Mouse (Mus musculus) gastrocnemius, postnatal 10 days (tissue): ENCODE data around the gene Ttc39d. TPM values are rescaled to one million over a fixed set of nuclear protein-coding genes. Genes with fewer than 3 reads are reported as not detected.
"Not testable (repeated sequence)": the region's sequence is repeated elsewhere in the genome, so short reads cannot be mapped to it uniquely, and the experiment has no call there.

Experiments used
- DNase-seq: peaks from one replicate; pipeline ENCODE4 v3.0.0; 2021; ENCODE audit warnings: mixed read lengths
- total RNA-seq, 2 experiments: library from RNA; stranded (reverse); gene quantifications; 2 replicates each; pipeline ENCODE4 v1.2.3; 2021

Gene Ttc39d
- total RNA-seq, 2 experiments from 2014 or later, result not detected

DNA sequence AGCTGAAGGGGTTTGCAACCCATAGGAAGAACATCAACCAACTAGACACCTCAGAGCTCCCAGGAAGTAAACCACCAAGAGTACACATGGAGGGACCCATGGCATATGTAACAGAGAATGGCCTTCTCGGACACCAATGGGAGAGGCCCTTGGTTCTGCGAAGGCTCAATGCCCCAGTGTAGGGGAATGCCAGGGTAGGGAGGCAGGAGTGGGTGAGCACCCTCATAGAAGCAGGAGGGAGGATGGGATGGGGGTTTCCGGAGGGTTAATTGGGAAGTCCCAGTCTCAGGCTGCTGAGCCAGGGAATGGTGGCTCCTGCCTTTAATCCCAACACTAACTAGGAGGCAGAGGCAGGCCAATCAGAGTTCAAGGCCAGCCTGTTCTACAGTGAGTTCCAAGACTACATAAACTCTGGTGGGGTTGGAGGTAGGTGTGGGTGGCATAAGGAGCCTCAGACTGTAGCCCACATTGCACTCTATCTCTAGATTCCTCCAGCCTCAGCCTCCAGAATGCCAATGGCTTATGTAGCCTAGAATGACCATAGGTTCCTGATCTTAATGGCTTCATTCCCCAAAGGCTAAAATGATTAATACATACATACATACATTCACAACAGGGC, 8.0 kb upstream of the Ttc39d start:
- DNase-seq, result no peak

GRCm38 (mm10) chr17:80205657-80206056, 1.6 kb upstream of the Ttc39d start:
- no peak for DNase-seq

GRCm38 (mm10) chr17:80206301-80206670, 974 bp upstream of the Ttc39d start:
- peak; percentile 63 for DNase-seq

DNA sequence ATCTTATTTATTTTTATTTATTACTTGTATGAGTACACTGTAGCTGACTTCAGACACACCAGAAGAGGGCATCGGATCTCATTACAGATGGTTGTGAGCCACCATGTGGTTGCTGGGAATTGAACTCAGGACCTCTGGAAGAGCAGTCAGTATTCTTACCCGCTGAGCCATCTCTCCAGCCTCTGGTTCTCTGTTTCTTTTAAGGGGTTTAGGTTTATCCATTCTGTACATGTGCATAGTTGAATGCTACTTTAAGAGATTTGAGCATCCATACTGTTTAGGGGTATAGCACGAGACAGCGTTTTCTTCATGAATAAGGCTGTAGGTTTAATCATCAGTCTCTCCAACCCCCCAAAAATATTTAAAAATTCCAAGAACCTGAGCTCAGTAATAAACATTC, 6.7 kb downstream of the Ttc39d start:
- not testable (repeated sequence) for DNase-seq

DNA sequence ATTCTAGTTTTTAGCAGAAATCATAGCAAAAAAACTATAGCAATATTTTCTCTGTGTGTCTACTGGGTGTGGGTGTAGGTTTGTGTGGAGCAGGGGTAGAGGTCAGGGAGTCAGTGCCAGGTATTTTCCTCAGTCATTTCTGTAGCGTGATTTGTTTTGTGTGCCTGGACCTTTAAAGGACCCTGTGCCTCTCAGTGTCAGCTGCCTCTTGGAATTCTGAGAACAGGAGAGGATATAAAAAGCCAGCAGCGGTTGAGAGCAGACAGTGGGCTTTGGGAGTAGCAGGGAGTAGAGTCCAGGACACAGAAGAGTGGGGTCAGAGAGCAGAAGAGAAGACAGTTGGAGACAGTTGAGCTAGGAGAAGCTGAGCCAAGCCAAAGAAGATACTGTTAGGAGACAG, 12.9 kb downstream of the Ttc39d start:
- DNase-seq, result no peak

- DNase-seq, result no peak
Measured at GRCm38 (mm10) chr17:80221202-80221601, 13.9 kb downstream of the Ttc39d start.

GRCm38 (mm10) chr17:80221890-80222628, 14.8 kb downstream of the Ttc39d start:
- no peak for DNase-seq

- DNase-seq, result no peak
Measured at GRCm38 (mm10) chr17:80223829-80224228, 16.6 kb downstream of the Ttc39d start.

DNA sequence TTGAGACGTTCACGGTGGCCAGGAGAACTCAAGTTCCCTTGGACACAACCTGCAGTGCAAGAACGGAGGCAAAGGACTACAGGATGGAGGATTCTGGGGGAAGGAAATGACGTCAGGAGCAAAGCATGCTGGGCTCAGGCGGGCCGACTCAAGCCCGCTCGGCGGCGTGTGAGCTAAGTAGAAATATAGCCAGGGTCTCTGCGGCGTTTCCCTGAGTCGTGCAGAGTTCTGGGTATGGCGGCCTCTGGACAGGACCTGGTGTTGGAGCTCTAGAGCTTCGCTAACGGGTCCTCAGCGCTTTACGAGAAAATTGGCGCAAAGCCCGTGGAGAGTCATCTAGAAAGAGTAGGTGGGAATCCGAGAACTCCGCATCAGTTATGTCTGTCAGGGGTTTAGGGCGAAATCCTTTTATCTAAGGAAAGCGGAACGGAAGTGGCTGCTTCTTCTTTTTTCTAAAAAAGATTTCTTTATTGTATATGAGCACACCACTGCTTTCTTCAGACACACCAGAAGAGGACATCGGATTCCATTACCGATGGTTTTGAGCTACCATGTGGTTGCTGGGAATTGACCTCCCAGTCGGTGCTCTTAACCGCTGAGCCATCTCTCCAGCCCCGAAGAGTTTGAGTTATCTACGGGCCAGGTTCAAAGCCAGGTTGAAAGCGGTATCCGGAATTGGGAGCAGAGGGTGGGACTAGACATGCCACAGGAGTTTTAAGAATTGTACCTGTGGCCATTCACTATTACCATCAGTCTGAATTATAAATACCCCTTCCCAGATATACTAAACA, 17.3 kb downstream of the Ttc39d start, which contains the start of gene Gemin6:
Gene Gemin6, plus strand, starts transcription at position 116 of the 791 bp plus-strand sequence.
- peak; percentile 71 for DNase-seq

- not testable (repeated sequence) for DNase-seq
Measured at GRCm38 (mm10) chr17:80225142-80225541, 17.9 kb downstream of the Ttc39d start.

DNA sequence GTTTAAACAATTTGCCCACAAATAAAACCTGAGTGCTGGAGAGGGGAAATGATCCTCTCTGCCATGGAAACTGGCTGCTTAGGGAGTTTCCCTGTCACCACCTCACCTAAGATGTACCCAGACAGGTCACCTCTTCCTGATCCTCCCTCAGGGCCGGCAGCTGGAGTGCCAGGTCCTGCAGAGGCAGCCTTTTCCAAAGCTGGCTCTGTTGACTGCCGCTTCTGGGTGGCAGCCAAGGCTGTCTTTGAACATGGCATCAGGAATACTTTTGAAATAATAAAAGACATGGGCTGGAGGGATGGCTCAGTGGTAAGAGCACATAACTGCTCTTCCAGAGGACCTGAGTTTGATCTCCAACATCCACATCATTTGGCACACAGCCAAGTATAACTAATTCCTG, 22.1 kb downstream of the Ttc39d start:
- peak; percentile 21 for DNase-seq

- no peak for DNase-seq
Measured at GRCm38 (mm10) chr17:80233844-80234243, 26.6 kb downstream of the Ttc39d start.

- DNase-seq, result no peak
Measured at GRCm38 (mm10) chr17:80234376-80234775, 27.1 kb downstream of the Ttc39d start.

- no peak for DNase-seq
Measured at GRCm38 (mm10) chr17:80235477-80235876, 28.2 kb downstream of the Ttc39d start.

DNA sequence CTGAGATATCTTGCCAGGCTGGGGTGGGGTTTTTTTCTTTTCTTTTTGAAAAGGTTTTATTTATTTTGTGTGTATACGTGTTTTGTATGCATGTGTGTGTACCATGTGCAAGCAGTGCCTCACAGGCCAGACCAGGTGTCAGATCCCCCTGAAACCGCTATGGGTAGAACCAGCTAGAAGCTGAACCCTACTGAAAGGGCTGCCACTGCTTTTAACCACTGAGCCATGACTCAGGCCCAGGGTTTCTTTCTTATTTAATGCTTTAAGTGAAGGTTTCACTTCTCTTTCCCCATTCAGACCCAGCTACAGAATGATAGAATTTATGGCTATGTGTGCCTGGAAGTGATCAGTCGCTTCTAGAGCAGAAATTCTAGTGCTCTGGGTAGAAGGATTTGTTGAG, 29.5 kb downstream of the Ttc39d start:
- DNase-seq, result no peak

DNA sequence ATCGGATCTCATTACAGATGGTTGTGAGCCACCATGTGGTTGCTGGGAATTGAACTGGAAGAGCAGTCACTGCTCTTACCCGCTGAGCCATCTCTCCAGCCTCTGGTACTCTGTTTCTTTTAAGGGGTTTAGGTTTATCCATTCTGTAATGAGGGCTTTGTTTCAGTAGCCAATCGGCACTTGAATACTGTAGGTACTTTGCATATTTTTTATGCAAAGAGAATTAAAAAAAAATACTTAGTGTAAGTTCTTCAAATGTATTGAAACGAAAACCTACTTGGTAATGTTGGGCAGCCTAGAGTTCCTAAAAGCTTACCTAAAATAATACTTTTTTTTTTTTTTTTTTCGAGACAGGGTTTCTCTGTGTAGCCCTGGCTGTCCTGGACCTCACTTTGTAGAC, 30.2 kb downstream of the Ttc39d start:
- DNase-seq, result no peak

- no peak for DNase-seq
Measured at GRCm38 (mm10) chr17:80241594-80241993, 34.3 kb downstream of the Ttc39d start.

DNA sequence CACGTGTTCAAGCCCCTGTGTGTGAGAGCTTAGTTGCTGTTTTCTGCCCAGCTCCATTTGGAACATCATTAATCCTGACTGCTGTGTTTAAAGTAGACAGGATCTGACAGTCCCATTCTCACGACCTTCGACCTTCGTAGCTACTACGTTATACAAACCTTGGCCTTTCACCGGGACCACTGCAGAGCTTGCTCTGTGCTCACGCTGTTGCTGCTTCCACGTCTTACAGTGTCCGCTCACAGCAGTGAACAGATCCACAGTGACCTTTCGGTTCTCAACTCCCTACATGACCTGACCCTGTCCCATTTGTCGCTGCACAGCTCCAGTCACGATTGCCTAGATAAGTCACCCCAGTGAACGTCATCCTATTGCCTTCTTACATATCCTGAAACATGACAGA, 35.9 kb downstream of the Ttc39d start:
- no peak for DNase-seq

DNA sequence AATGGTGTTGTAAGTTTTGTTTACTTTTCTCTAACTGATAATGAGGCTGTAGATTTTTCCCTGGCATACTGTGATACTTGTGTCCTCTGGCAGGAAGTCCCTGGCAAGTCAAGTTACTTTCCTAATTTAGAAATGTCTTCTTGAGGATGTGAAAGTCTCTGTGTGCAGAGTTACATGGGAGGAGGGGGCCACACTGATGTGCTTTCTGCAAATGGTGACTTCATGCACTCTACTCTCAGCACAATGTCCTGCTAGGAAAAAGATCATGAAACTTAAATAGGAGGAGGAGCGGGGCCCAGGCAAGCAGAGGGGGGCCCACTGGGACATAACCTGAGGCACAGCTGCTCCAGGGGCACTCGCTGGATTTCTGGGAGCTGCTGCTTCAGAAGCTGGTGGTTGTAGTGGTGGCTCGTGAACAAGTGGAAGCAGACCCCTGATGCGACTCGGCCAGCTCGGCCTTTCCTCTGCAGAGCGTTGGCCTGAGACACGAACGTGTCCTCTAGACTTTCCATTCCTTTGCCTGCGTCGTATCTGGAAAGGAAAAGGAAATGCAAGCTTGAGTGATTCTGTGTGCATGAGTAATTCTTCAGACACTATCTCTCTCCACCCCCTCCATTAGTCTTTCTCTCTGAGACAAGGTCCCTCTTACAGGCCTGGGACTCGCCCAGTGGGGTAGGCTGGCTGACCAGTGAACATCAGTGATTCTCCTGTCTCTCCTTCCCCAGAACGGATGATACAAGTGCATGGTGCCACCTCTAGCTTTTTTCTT, 45.7 kb downstream of the Ttc39d start:
- no peak for DNase-seq

DNA sequence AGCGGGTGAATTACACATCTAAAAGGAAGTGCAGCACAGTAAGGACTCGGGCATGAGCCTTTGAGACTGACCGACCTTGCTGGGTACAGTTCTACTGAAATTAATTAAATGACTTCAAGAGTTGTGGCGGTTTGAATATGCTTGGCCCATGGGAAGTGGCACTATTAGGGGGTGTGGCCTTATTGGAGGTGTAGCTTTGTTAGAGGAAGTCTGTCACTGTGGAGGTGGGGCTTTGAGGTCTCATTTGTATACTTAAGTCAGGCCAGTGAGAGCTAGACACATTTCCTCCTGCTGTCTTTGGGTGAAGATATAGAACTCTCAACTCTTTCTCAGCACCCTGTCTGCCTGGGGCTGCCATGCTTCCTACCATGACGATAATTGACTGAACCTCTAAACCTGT, 47.2 kb downstream of the Ttc39d start:
- DNase-seq, result no peak

GRCm38 (mm10) chr17:80255208-80255607, 47.9 kb downstream of the Ttc39d start:
- DNase-seq, result peak; percentile 49

- no peak for DNase-seq
Measured at GRCm38 (mm10) chr17:80267065-80267464, 59.8 kb downstream of the Ttc39d start.
